Mouse (Mus musculus) stomach, postnatal 0 days (tissue): ENCODE results near the gene Alkbh1. TPM values are rescaled to one million over a fixed set of nuclear protein-coding genes. Genes with fewer than 3 reads are reported as not detected.
A peak's percentile ranks its signal among the peaks of the same experiment; 100 is the strongest.
"Not testable (repeated sequence)": the region's sequence is repeated elsewhere in the genome, so short reads cannot be mapped to it uniquely, and the experiment has no call there.

Experiments
- ATAC-seq: fragments of 200-750 bp; cut with Nextera tagmentation; 2 replicates; pipeline ENCODE4 v1.8.0; 2017; ENCODE audit not compliant: low FRiP score, low TSS enrichment
- DNase-seq: peaks from one replicate; pipeline ENCODE4 v3.0.0-alpha.2; 2016; ENCODE audit warnings: low spot score
- H3K27ac ChIP-seq: fragments of 300-500 bp; sonication (generic); replicated peaks from 2 replicates; pipeline ENCODE4 v1.5.1; 2014; ENCODE audit warnings: mild to moderate bottlenecking, control low read depth
- H3K27me3 ChIP-seq: fragments of 300-500 bp; sonication (generic); 2 replicates; pipeline ENCODE4 v1.6.1; 2014; ENCODE audit warnings: low read length; ENCODE audit not compliant: control insufficient read depth, insufficient read depth
- H3K36me3 ChIP-seq: fragments of 300-500 bp; sonication (generic); 2 replicates; pipeline ENCODE4 v1.6.1; 2014; ENCODE audit warnings: low read length, mixed read lengths; ENCODE audit not compliant: control insufficient read depth, insufficient read depth
- H3K4me1 ChIP-seq: fragments of 300-500 bp; sonication (generic); replicated peaks from 2 replicates; pipeline ENCODE4 v1.6.1; 2014; ENCODE audit warnings: antibody characterized with exemption; ENCODE audit not compliant: control insufficient read depth, insufficient read depth
- H3K4me2 ChIP-seq: fragments of 300-500 bp; sonication (generic); replicated peaks from 2 replicates; pipeline ENCODE4 v1.6.1; 2014; ENCODE audit warnings: low read depth, mild to moderate bottlenecking, control low read depth, moderate library complexity
- H3K4me3 ChIP-seq: fragments of 300-500 bp; sonication (generic); 2 replicates; pipeline ENCODE4 v1.5.1; 2014; ENCODE audit warnings: low read depth, low read length, control low read depth
- H3K9ac ChIP-seq: fragments of 300-500 bp; sonication (generic); 2 replicates; pipeline ENCODE4 v1.6.1; 2014; ENCODE audit warnings: mild to moderate bottlenecking, low read length, control low read depth, mixed read lengths
- H3K9me3 ChIP-seq: fragments of 300-500 bp; sonication (generic); 2 replicates; pipeline ENCODE4 v1.6.1; 2016; ENCODE audit warnings: low read length; ENCODE audit not compliant: control insufficient read depth
- CTCF ChIP-seq: IDR thresholded peaks from 2 replicates; pipeline ENCODE4 v1.5.1; 2016; ENCODE audit warnings: antibody characterized with exemption, low read depth, mild to moderate bottlenecking, moderate library complexity
- EP300 ChIP-seq: optimal IDR thresholded peaks from 2 replicates; pipeline ENCODE3; 2016; ENCODE audit warnings: antibody characterized with exemption
- WGBS: fragments of 180-500 bp; shearing (Covaris S2); extraction: QIAGEN DNeasy Blood & Tissue Kit; methylation state at CpG from one replicate; pipeline ENCODE4 v1.1.7; 2014; 5-methylcytosine and 5-hydroxymethylcytosine counted together
- polyA plus RNA-seq: library from polyadenylated mRNA; unstranded; fragments of >200 nt; fragmentation: Nextera tagmentation; extraction: Ambion mirVana; gene quantifications from 2 replicates; pipeline ENCODE4 v1.2.1, GENCODE M21; 2015

Alkbh1 gene
- 21.7 and 21.8 TPM in 2 replicates for polyA plus RNA-seq

DNA sequence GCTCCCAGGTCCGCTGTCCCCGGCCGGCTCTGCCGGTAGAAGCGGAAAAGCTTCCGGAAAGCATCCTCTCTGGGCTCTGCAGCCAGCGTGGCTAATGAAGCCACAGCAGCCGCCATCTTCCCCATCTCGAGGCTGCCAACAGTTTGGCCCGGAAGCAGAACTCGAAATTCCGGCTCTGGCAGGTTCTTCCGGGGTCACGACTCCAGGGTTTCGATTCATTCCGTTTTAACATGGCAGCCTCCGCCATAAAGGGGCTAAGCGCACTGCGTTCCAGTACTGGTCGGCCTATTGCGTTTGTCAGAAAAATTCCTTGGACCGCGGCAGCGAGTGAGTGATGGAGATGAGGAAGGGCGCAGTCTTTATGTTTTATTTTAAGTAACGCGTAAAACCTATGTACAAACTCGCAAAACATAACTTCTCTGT is at the start of gene Alkbh1, which contains the start of gene Slirp:
TSS of gene Alkbh1 (minus strand) at position 318 of the 423 bp plus-strand sequence.
TSS of gene Slirp (plus strand) at position 197 of the 423 bp plus-strand sequence.
- H3K4me1 ChIP-seq, result 0 out of 2 replicates have a peak, but pooled peaks cover 3% of the 10 kb centered on the region
- peak within 1 kb of the TSS; percentile 99 for H3K4me3 ChIP-seq
- TF ChIP-seq EP300, result no peak
- TF ChIP-seq CTCF, result no peak
- H3K4me2 ChIP-seq, result peak within 1 kb of the TSS; percentile 62
- H3K9ac ChIP-seq, result peak within 1 kb of the TSS; percentile 96
- H3K27me3 ChIP-seq, result no peaks in the 10 kb centered on the region
- DNase-seq, result peak; percentile 92
- WGBS, result under 1% methylated on average over 28 of the region's 28 CpGs
- peak; percentile 94 for ATAC-seq
- no peaks in the 10 kb centered on the region for H3K9me3 ChIP-seq
- H3K36me3 ChIP-seq, result peaks cover 7% of the 10 kb centered on the region; the same call in 1 of the 2 replicates
- peak within 1 kb of the TSS; percentile 87 for H3K27ac ChIP-seq

DNA sequence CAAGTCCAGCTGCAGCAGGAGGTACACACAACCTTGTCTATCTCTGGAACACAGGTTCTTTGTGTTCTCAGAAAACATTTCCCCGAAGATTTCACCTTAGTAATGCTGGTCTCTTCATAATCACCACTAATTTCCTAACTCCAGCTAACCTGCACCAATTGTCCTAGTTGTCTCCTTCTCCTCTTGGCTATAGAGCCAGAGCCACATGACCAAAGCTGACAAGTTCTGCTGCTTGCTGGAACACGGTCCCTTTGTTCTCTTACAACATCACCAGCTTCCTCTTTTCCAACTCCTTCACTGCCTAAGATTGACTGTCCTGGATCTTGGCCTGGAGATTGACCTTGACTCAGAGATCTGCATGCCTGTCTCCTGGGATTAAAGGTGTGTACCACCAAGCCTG is 44.9 kb upstream of the Alkbh1 start:
- 45% methylated on average over 2 of the region's 2 CpGs for WGBS
- DNase-seq, H3K4me1 ChIP-seq: not testable (repeated sequence)

DNA sequence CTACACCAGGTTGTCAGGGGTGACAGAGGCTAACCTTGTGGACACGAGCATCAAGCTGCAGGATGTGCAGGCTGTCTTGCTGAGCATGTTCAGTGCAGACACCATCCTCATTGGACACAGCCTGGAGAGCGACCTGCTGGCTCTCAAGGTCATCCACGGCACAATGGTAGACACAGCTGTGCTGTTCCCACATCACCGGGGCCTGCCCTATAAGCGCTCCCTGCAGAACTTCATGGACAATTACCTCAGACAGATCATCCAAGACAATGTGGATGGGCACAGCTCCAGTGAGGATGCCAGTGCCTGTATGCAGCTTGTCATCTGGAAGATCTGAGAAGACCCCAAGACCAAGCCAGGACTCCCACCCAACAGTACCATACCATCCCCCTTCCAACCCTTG is 38.7 kb upstream of the Alkbh1 start:
- H3K4me2 ChIP-seq, DNase-seq, H3K9ac ChIP-seq, H3K36me3 ChIP-seq, H3K27ac ChIP-seq, H3K4me1 ChIP-seq, H3K4me3 ChIP-seq, ATAC-seq, H3K9me3 ChIP-seq, H3K27me3 ChIP-seq: not testable (repeated sequence)
- 86% methylated on average over 5 of the region's 5 CpGs for WGBS

More for the DNA sequence above, 44.9 kb upstream of the Alkbh1 start:
- H3K36me3 ChIP-seq, H3K27me3 ChIP-seq, ATAC-seq, H3K9me3 ChIP-seq, H3K4me3 ChIP-seq, H3K9ac ChIP-seq, H3K27ac ChIP-seq, H3K4me2 ChIP-seq: not testable (repeated sequence)

GRCm38 (mm10) chr12:87474756-87475155 is 30.9 kb upstream of the Alkbh1 start:
- no peak for DNase-seq
- ATAC-seq, result no peak
- TF ChIP-seq EP300 (no peak), CTCF (peak; percentile 11; the same call in 1 of the 2 replicates)
- Histone ChIP-seq H3K36me3 (no peaks in the 10 kb centered on the region), H3K27me3 (no peaks in the 10 kb centered on the region), H3K9me3 (no peaks in the 10 kb centered on the region), H3K4me2 (no peak overlapping the region), H3K27ac (no peak overlapping the region), H3K4me3 (no peak overlapping the region), H3K4me1 (peaks cover 7% of the 10 kb centered on the region), H3K9ac (no peak overlapping the region)
- WGBS, result 63% methylated on average over 3 of the region's 3 CpGs

DNA sequence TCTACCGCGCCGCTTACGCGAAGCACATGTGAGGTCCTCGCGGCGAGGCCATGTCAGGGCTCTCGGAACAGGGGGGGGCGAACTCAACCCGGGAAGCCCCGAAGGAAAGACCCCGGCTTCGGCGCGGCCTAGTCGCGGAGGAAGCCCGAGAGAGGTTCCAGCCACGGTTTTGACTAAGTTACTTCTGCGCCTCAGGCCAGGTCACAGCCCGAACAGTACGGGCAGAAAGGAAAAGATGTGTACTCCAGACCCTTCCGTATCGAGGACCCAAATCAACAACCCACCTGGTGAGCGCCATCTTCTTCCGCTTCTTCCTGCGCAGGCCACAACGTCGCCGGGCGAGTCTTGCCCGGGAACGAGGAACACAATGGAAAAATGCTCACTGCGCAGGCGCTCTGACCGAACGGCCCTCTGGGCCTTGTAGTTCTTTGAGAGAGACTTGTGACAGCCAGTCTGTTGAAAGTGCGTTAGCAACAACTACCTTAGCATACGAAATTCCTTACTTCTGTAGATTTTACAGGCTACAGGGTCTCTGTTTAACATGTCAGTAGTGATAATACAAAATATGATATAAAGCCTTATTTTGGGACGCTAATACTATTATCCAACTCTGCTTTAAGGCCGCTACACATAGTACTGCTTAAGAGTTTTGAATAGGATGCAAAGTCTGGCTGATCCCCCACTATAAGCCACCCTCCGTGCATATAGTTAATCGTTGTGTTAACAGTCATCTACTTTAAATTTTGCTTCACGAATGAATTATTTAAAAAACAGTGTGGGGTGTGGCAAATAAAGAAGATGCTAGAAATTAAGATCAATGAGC is 28.4 kb upstream of the Alkbh1 start, which contains the start of gene Snw1:
TSS of gene Snw1 (minus strand) at position 311 of the 823 bp plus-strand sequence.
- Histone ChIP-seq H3K4me2 (peak within 1 kb of the TSS; percentile 62), H3K27ac (peak within 1 kb of the TSS; percentile 93), H3K36me3 (0 out of 2 replicates have a peak, but pooled peaks cover 4% of the 10 kb centered on the region), H3K4me1 (peaks cover 7% of the 10 kb centered on the region), H3K9me3 (no peaks in the 10 kb centered on the region), H3K9ac (peak within 1 kb of the TSS; percentile 97), H3K4me3 (peak within 1 kb of the TSS; percentile 92), H3K27me3 (no peaks in the 10 kb centered on the region)
- peak; percentile 97 for ATAC-seq
- WGBS, result 3% methylated on average over 45 of the region's 45 CpGs
- TF ChIP-seq CTCF (no peak), EP300 (no peak)
- DNase-seq, result peak; percentile 95

DNA sequence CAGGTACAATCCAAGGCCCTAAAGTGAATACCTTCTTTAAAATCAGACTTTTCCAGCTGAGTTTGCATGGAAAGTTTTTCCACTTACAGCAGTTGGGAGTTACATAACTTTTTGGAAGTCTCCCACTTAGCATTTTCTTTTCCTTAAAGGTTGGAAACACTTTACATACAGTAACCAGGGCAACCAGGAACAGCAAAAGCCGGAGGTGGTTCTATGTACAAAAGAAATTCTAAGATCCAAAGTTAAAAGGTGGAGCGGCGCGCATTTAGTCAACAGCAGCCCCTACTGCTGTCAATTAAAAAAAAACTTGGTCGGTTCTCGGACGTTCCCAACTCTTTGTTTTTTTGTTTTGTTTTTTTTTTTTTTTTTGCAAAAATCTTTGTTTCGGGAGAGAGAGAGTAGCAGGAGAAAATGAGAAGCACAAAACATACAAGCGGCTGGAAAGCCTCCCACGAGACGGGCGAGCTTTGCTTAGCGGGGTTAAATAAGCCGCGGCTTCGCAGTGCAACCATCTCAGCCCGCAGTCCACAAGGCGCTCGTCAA is 27.7 kb upstream of the Alkbh1 start:
- Histone ChIP-seq H3K36me3 (peaks cover 6% of the 10 kb centered on the region; the same call in 1 of the 2 replicates), H3K9me3 (no peaks in the 10 kb centered on the region), H3K4me1 (peaks cover 7% of the 10 kb centered on the region), H3K4me3 (peak overlapping the region; percentile 92), H3K27ac (peak overlapping the region; percentile 93), H3K4me2 (peak overlapping the region; percentile 62), H3K9ac (peak overlapping the region; percentile 97), H3K27me3 (no peaks in the 10 kb centered on the region)
- under 1% methylated on average over 19 of the region's 19 CpGs for WGBS
- DNase-seq (no peak), ATAC-seq (no peak)
- no peak for TF ChIP-seq CTCF
- TF ChIP-seq EP300, result no peak
